8 mouse cellular contexts compared by ENCODE assay signal in the genomic region with DNA sequence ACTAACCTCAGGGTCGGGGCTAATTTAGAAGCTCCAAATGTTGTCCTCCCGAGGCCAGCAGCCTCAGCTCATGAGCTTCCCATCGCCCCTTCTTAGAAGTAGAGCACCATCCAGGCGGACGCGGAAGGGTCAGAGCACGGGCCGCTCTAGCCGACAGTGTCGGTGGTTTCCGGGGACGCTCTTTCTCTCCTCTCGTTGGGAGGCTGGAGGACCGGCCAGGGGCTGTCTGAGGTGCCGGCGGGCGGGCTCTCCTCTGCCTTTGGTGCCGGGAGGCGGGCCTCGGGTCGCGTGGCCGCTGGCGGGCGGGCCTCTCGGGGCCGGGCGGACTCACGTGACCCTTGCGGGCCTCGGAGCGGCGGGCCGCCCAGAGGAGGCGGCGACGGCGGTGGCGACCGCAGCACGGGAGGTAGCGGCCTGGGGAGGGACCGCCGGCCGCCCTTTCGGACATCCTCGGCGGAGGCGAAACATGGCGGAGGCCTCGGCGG. TPM values are rescaled to one million over a fixed set of nuclear protein-coding genes. Genes with fewer than 3 reads are reported as not detected.
DNase-seq lines count a peak whose midpoint lies in the region; ATAC-seq and TF ChIP-seq lines count a peak whose summit lies in the region.

Gene Polr3c (minus strand): TSS at position 286 of the 485 bp plus-strand sequence.
Gene Rnf115 (plus strand): TSS at position 322 of the 485 bp plus-strand sequence.

- TF ChIP-seq CTCF in ES-Bruce4 (IDR thresholded peaks at IDR 0.05; ENCODE audit: low read depth, low read length), result no peak

- H3K36me3 ChIP-seq in ES-Bruce4 (ENCODE audit: control insufficient read depth, insufficient read depth, low read length, poor library complexity, severe bottlenecking), result peaks cover 2% of the 10 kb centered on the region; the same call in 1 of the 2 replicates
- peaks cover 13% of the 10 kb centered on the region for H3K36me3 ChIP-seq in forebrain, embryonic 14.5 days (ENCODE audit: control insufficient read depth, insufficient read depth, low read length)
- H3K36me3 ChIP-seq in neural tube, embryonic 15.5 days, result peaks cover 15% of the 10 kb centered on the region

- intact Hi-C loops in heart, postnatal 14 days (cut with DNase I), result loop anchor here (5.0 kb wide), 1 partner anchor 85 kb away; no protein-coding TSS in a partner anchor

- no peaks in the 10 kb centered on the region for H3K9me3 ChIP-seq in ES-Bruce4 (replicated peaks; ENCODE audit: control insufficient read depth, insufficient read depth, low read length, poor library complexity, severe bottlenecking)
- H3K9me3 ChIP-seq in forebrain, embryonic 14.5 days (replicated peaks; ENCODE audit: control insufficient read depth, low read length), result no peaks in the 10 kb centered on the region
- H3K9me3 ChIP-seq in neural tube, embryonic 15.5 days (replicated peaks), result no peaks in the 10 kb centered on the region

- H3K4me2 ChIP-seq in forebrain, embryonic 14.5 days (ENCODE audit: low read length), result peak within 1 kb of the TSS; percentile 75
- H3K4me2 ChIP-seq in neural tube, embryonic 15.5 days, result peak within 1 kb of the TSS; percentile 71

- H3K4me1 ChIP-seq in ES-Bruce4 (ENCODE audit: control insufficient read depth, insufficient read depth, low read length), result peaks cover 8% of the 10 kb centered on the region
- peaks cover 11% of the 10 kb centered on the region for H3K4me1 ChIP-seq in forebrain, embryonic 14.5 days (ENCODE audit: control insufficient read depth, insufficient read depth, low read length)
- H3K4me1 ChIP-seq in neural tube, embryonic 15.5 days, result peaks cover 35% of the 10 kb centered on the region

- peak; percentile 21 for TF ChIP-seq POLR2A in ES-Bruce4 (IDR thresholded peaks at IDR 0.05; ENCODE audit: insufficient read depth, low read length)

- under 1% methylated on average over 49 of the region's 52 CpGs for WGBS in forebrain, embryonic 14.5 days
- under 1% methylated on average over 51 of the region's 52 CpGs for WGBS in neural tube, embryonic 15.5 days

- no peaks in the 10 kb centered on the region for H3K27me3 ChIP-seq in ES-Bruce4 (ENCODE audit: control insufficient read depth, insufficient read depth, low read length, poor library complexity, severe bottlenecking)
- H3K27me3 ChIP-seq in forebrain, embryonic 14.5 days (replicated peaks; ENCODE audit: control insufficient read depth, insufficient read depth, low read length), result no peaks in the 10 kb centered on the region
- no peaks in the 10 kb centered on the region for H3K27me3 ChIP-seq in neural tube, embryonic 15.5 days (replicated peaks)

- peak; percentile 98 for ATAC-seq in cerebellum, adult (ENCODE audit: insufficient number of reproducible peaks, low FRiP score, low TSS enrichment)
- peak; percentile 99 for ATAC-seq in forebrain, embryonic 14.5 days
- peak; percentile 96 for ATAC-seq in neural tube, embryonic 15.5 days (ENCODE audit: low FRiP score)

- H3K4me3 ChIP-seq in ES-Bruce4 (ENCODE audit: low read depth, low read length), result peak within 1 kb of the TSS; percentile 99
- peak within 1 kb of the TSS; percentile 89 for H3K4me3 ChIP-seq in forebrain, embryonic 14.5 days (ENCODE audit: low read depth, low read length)
- H3K4me3 ChIP-seq in neural tube, embryonic 15.5 days (replicated peaks), result peak within 1 kb of the TSS; percentile 88

- no peak within 1 kb of the TSS; the same call in 1 of the 2 replicates for H3K27ac ChIP-seq in ES-Bruce4 (ENCODE audit: insufficient read depth, low read length)
- H3K27ac ChIP-seq in forebrain, embryonic 14.5 days (ENCODE audit: low read depth, low read length), result peak within 1 kb of the TSS; percentile 72
- peak within 1 kb of the TSS; percentile 88 for H3K27ac ChIP-seq in neural tube, embryonic 15.5 days (replicated peaks)

- TF ChIP-seq EP300 in ES-Bruce4 (IDR thresholded peaks at IDR 0.05; ENCODE audit: insufficient read depth, low read depth, low read length), result no peak

- peak within 1 kb of the TSS; percentile 87 for H3K9ac ChIP-seq in ES-Bruce4 (ENCODE audit: low read depth, poor library complexity, severe bottlenecking)
- H3K9ac ChIP-seq in forebrain, embryonic 14.5 days (ENCODE audit: low read length), result peak within 1 kb of the TSS; percentile 88
- peak within 1 kb of the TSS; percentile 87 for H3K9ac ChIP-seq in neural tube, embryonic 15.5 days (replicated peaks)

- peak; percentile 94 for DNase-seq in forebrain, embryonic 14.5 days (ENCODE audit: low spot score)
- peak; percentile 97 to 99 for DNase-seq in heart, postnatal 14 days
- peak; percentile 96 for DNase-seq in layer of hippocampus, adult 11-12 months (ENCODE audit: low spot score)
- peak; percentile 98 for DNase-seq in lung, adult 18-20 months
- peak; percentile 96 for DNase-seq in testis, postnatal 14 days (ENCODE audit: low spot score)

RNA-seq across cellular contexts. Expression of gene Polr3c, which starts in this region (rescaled TPM):
- 43.0 and 46.6 TPM in 2 replicates for polyA plus RNA-seq in ES-Bruce4 (2011; ENCODE audit: insufficient read depth, insufficient read length, low read depth, missing spikeins)
- polyA plus RNA-seq in forebrain, embryonic 14.5 days (2014; fragmentation: Nextera tagmentation; extraction: Ambion mirVana), result 27.8 and 28.9 TPM in 2 replicates
- 10 to 100 TPM; 21.8 to 24.3 TPM for total RNA-seq in heart, postnatal 14 days (2021)
- polyA plus RNA-seq in neural tube, embryonic 15.5 days (2015; fragmentation: Nextera tagmentation; extraction: Ambion mirVana), result 31.5 and 35.7 TPM in 2 replicates

RNA-seq across cellular contexts. Expression of gene Rnf115, which starts in this region (rescaled TPM):
- 49.9 and 52.3 TPM in 2 replicates for polyA plus RNA-seq in ES-Bruce4 (2011; ENCODE audit: insufficient read depth, insufficient read length, low read depth, missing spikeins)
- 69.7 and 70.8 TPM in 2 replicates for polyA plus RNA-seq in forebrain, embryonic 14.5 days (2014; fragmentation: Nextera tagmentation; extraction: Ambion mirVana)
- total RNA-seq in heart, postnatal 14 days (2021), result 10 to 100 TPM; 20.7 to 23.2 TPM
- polyA plus RNA-seq in neural tube, embryonic 15.5 days (2015; fragmentation: Nextera tagmentation; extraction: Ambion mirVana), result 76.7 and 77.9 TPM in 2 replicates
